Mouse (Mus musculus) left cerebral cortex, postnatal 14 days (tissue): ENCODE data around the gene Gm44790. TPM values are rescaled to one million over a fixed set of nuclear protein-coding genes. Genes with fewer than 3 reads are reported as not detected.
A peak's percentile ranks its signal among the peaks of the same experiment; 100 is the strongest.

Experiments
- DNase-seq, 2 experiments: peaks; one replicate each; pipeline ENCODE4 v3.0.0; 2021 to 2022; ENCODE audit warnings: low spot score in 2 of 2, mixed read lengths in 1 of 2
- intact Hi-C: fragments of 180-260 bp; cut with DNase I; formaldehyde crosslinking; loops from one replicate; pipeline ENCODE4 v1.15.1; 2025
- total RNA-seq, 2 experiments: library from RNA; stranded (reverse); gene quantifications; 2 replicates each; pipeline ENCODE4 v1.2.3; 2021

The Gm44790 gene
- total RNA-seq, 2 experiments from 2014 or later, result 0.49 TPM; not detected in 1

- no peak for DNase-seq
- intact Hi-C loops, result no loop called here
Observed at GRCm38 (mm10) chr6:86402681-86403607, 23.5 kb upstream of the Gm44790 start.

GRCm38 (mm10) chr6:86403728-86404099 is 22.7 kb upstream of the Gm44790 start:
- peak; percentile 92 to 96 for DNase-seq
- intact Hi-C loops, result no loop called here

GRCm38 (mm10) chr6:86404100-86404861 is 22.2 kb upstream of the Gm44790 start, which contains the start of gene Tia1:
Gene Tia1 (plus strand): TSS chr6:86404219.
- intact Hi-C loops, result no loop called here

GRCm38 (mm10) chr6:86404996-86405395 is 21.5 kb upstream of the Gm44790 start:
- no peak for DNase-seq
- intact Hi-C loops, result no loop called here

More at GRCm38 (mm10) chr6:86404100-86404861, 22.2 kb upstream of the Gm44790 start, which contains the start of gene Tia1:
- DNase-seq, result peak; percentile 98

- intact Hi-C loops, result no loop called here
- no peak for DNase-seq
Observed at GRCm38 (mm10) chr6:86406306-86406705, 20.2 kb upstream of the Gm44790 start.

- DNase-seq, result no peak
- intact Hi-C loops, result no loop called here
Observed at GRCm38 (mm10) chr6:86418711-86419110, 7.7 kb upstream of the Gm44790 start.

GRCm38 (mm10) chr6:86419239-86419638 is 7.2 kb upstream of the Gm44790 start:
- no peak for DNase-seq

GRCm38 (mm10) chr6:86420491-86420890 is 6.0 kb upstream of the Gm44790 start:
- intact Hi-C loops, result no loop called here
- no peak for DNase-seq

More at GRCm38 (mm10) chr6:86419239-86419638, 7.2 kb upstream of the Gm44790 start:
- intact Hi-C loops, result no loop called here

GRCm38 (mm10) chr6:86431531-86431930 is 5.1 kb downstream of the Gm44790 start:
- intact Hi-C loops, result loop anchor here (10.0 kb wide), 1 partner anchor 233 kb away; the partner anchor contains the start of gene Mxd1
- DNase-seq, result no peak

GRCm38 (mm10) chr6:86433696-86434095 is 7.2 kb downstream of the Gm44790 start:
- DNase-seq, result no peak
- intact Hi-C loops, result loop anchor here (10.0 kb wide), 1 partner anchor 231 kb away; the partner anchor contains the start of gene Mxd1

GRCm38 (mm10) chr6:86437711-86438110 is 11.3 kb downstream of the Gm44790 start:
- intact Hi-C loops, result loop anchor here (10.0 kb wide), 1 partner anchor 227 kb away; the partner anchor contains the start of gene Mxd1
- DNase-seq, result peak; percentile 37 to 55

- DNase-seq, result peak; percentile 96
- intact Hi-C loops, result loop anchor here (10.0 kb wide), 1 partner anchor 226 kb away; the partner anchor contains the start of gene Mxd1
Observed at GRCm38 (mm10) chr6:86438272-86439118, 12.0 kb downstream of the Gm44790 start, which contains the start of gene C87436. Gene C87436 (plus strand): TSS chr6:86438374.

- intact Hi-C loops, result loop anchor here (10.0 kb wide), 1 partner anchor 226 kb away; the partner anchor contains the start of gene Mxd1
- DNase-seq, result no peak
Observed at GRCm38 (mm10) chr6:86439119-86439496, 12.7 kb downstream of the Gm44790 start.

- intact Hi-C loops, result loop anchor here (10.0 kb wide), 1 partner anchor 225 kb away; the partner anchor contains the start of gene Mxd1
Observed at GRCm38 (mm10) chr6:86439531-86439930, 13.1 kb downstream of the Gm44790 start.

GRCm38 (mm10) chr6:86441571-86441970 is 15.1 kb downstream of the Gm44790 start:
- intact Hi-C loops, result no loop called here
- peak in 1 of 2 experiments; percentile 12 for DNase-seq

More at GRCm38 (mm10) chr6:86439531-86439930, 13.1 kb downstream of the Gm44790 start:
- no peak for DNase-seq

GRCm38 (mm10) chr6:86445551-86445950 is 19.1 kb downstream of the Gm44790 start:
- intact Hi-C loops, result no loop called here
- DNase-seq, result no peak

GRCm38 (mm10) chr6:86446927-86447568 is 20.6 kb downstream of the Gm44790 start:
- DNase-seq, result no peak

GRCm38 (mm10) chr6:86456727-86457126 is 30.3 kb downstream of the Gm44790 start:
- no peak for DNase-seq
- intact Hi-C loops, result no loop called here

More at GRCm38 (mm10) chr6:86446927-86447568, 20.6 kb downstream of the Gm44790 start:
- intact Hi-C loops, result no loop called here
